Mouse (Mus musculus) cerebellum, adult 11 months (tissue): ENCODE measurements around the gene Nelfe.

Experiments used
- DNase-seq: peaks from one replicate; pipeline ENCODE4 v3.0.0; 2022

Nelfe gene

GRCm38 (mm10) chr17:34847615-34848014, 2.6 kb upstream of the Nelfe start:
- no peak for DNase-seq

- DNase-seq = no peak
Observed at GRCm38 (mm10) chr17:34850517-34851125, 430 bp downstream of the Nelfe start.

- no peak for DNase-seq
Observed at GRCm38 (mm10) chr17:34853511-34853910, 3.3 kb downstream of the Nelfe start.

- DNase-seq = no peak
Observed at GRCm38 (mm10) chr17:34854761-34855160, 4.6 kb downstream of the Nelfe start.

GRCm38 (mm10) chr17:34855825-34856224, 5.6 kb downstream of the Nelfe start:
- no peak for DNase-seq

- DNase-seq = no peak
Observed at GRCm38 (mm10) chr17:34858670-34859069, 8.5 kb downstream of the Nelfe start.

GRCm38 (mm10) chr17:34860514-34860913, 10.3 kb downstream of the Nelfe start:
- no peak for DNase-seq

GRCm38 (mm10) chr17:34861704-34862415, 11.7 kb downstream of the Nelfe start:
- no peak for DNase-seq

- DNase-seq = no peak
Observed at GRCm38 (mm10) chr17:34862416-34863081, 12.4 kb downstream of the Nelfe start, which contains the start of gene Cfb. Gene Cfb (minus strand): TSS chr17:34862518.

GRCm38 (mm10) chr17:34865981-34866380, 15.8 kb downstream of the Nelfe start:
- no peak for DNase-seq

GRCm38 (mm10) chr17:34874321-34874720, 24.1 kb downstream of the Nelfe start:
- no peak for DNase-seq

GRCm38 (mm10) chr17:34879336-34879879, 29.2 kb downstream of the Nelfe start, which contains the start of gene Zbtb12:
Gene Zbtb12 (plus strand): TSS chr17:34879483.
- DNase-seq = no peak

GRCm38 (mm10) chr17:34881166-34881565, 31.0 kb downstream of the Nelfe start:
- no peak for DNase-seq

- no peak for DNase-seq
Observed at GRCm38 (mm10) chr17:34881683-34882310, 31.6 kb downstream of the Nelfe start, which contains the start of gene Gm20547. Gene Gm20547 (minus strand): TSS chr17:34882042.

- no peak for DNase-seq
Observed at GRCm38 (mm10) chr17:34883332-34883731, 33.1 kb downstream of the Nelfe start.

GRCm38 (mm10) chr17:34884704-34885103, 34.5 kb downstream of the Nelfe start:
- no peak for DNase-seq

- DNase-seq = no peak
Observed at GRCm38 (mm10) chr17:34885615-34886014, 35.4 kb downstream of the Nelfe start.

GRCm38 (mm10) chr17:34887942-34888341, 37.8 kb downstream of the Nelfe start:
- DNase-seq = no peak

- DNase-seq = no peak
Observed at GRCm38 (mm10) chr17:34890074-34890743, 40.0 kb downstream of the Nelfe start.

GRCm38 (mm10) chr17:34891377-34891776, 41.2 kb downstream of the Nelfe start:
- DNase-seq = no peak

- DNase-seq = no peak
Observed at GRCm38 (mm10) chr17:34893072-34893824, 43.1 kb downstream of the Nelfe start.
